Mouse (Mus musculus): Measurements from ENCODE around the gene Plvap.

The Plvap gene

GRCm38 (mm10) chr8:71464513-71465500 lies 46.7 kb downstream of the Plvap start, which contains the start of gene Mrpl34:
Mrpl34 (plus strand) TSS chr8:71464959.
- DNase-seq (ENCODE audit: low read depth), result peak; percentile 100

DNA sequence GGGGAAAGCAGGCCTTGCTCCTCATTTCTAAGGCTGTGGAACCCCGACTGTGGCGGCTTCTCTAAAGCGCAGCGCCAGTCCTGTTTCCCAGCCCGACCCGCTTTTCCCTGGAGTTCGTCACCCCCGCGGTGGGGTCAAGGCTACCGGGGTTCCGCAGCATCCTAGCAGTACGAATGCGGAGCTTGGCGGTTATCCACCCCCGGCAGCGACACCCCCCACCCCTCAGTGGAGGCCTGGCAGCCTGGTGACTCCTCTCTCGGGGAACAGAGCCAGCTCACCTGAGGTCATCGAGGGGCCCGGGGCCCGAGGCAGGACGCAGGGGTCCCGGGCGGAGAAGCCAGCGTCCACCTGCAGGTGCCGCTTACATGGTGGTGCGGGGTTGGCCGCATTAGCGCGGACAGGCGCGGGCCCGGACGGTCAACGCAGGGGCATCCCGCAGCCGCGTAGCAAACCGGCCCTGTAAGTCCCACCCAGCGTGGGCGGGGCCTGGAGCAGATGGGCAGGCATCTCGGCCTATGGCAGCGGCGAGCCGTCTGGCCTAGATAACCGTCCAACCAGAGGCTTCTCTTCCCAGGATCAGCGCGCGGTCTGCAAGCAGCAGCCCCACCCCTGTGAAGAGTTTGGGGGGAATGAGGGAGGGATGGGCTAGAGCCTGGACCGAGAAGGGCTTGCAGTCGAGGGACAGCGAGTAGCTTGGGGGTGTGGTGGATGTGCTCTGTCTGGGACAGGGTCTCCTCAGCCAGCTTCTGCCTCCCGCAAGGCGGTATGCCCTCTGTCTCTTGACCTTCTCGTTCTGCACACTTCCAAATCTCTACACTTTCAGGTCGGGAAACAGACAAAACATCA lies 48.1 kb downstream of the Plvap start, which contains the start of gene Abhd8:
Abhd8 (minus strand) TSS at position 468 of the 846 bp plus-strand sequence.
- DNase-seq (ENCODE audit: low read depth), result peak; percentile 88

- DNase-seq (ENCODE audit: low read depth), result no peak
These were observed 48.8 kb downstream of the Plvap start for GRCm38 (mm10) chr8:71462786-71463185.

GRCm38 (mm10) chr8:71462191-71462590 lies 49.4 kb downstream of the Plvap start:
- no peak for DNase-seq (ENCODE audit: low read depth)

DNA sequence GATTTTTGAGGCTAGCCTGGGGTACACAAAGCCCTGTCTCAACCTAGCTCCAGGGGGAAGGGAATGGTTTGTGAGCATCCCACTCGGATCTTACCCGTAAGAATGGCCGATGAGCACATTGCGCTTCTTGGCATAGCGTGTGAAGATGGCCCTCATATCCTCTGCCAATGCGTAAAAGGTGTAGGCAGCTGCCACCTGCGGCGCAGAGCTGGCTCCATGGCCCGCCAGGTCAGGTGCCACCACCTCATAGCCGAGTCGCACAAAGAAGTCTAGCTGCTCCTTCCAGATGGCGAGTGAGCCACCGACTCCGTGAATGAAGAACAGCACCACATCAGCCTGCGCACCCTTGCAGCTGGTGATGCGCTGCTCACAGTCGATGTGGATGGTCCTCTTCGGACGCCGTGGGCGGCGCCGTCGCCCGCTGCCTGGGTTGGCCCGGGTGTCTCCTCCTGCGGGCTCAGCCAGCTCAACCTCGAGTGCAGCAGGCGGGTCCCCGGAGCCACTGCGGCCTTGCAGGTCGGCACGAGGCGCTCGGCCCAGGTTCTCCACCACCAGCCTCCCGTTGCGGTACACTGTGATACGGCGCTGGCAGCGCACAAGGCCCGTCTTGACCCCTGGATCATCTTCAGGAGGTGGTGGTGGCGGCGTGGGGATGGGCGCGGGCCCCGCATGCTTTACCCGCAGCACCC lies 50.3 kb downstream of the Plvap start:
- no peak for DNase-seq (ENCODE audit: low read depth)

DNA sequence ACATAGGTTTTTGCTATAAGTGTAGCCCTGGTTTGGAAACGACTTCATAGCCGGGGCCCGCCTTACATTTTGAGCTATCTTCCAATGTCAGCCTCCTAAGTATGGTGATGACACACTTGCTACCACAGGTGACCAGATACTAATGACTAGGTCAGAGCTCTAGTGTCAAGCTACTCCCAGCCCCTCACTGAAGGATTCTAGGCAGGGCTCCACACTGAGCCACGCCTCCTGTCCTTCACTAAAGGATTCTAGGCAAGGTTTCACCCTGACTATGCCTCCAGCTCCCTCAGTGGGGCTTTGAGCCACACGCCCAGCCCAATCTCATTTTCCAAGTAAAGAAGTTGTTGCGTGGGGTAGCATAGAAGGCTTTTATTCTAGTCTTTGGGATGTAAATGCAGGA lies 50.8 kb downstream of the Plvap start:
- no peak for DNase-seq (ENCODE audit: low read depth)

DNA sequence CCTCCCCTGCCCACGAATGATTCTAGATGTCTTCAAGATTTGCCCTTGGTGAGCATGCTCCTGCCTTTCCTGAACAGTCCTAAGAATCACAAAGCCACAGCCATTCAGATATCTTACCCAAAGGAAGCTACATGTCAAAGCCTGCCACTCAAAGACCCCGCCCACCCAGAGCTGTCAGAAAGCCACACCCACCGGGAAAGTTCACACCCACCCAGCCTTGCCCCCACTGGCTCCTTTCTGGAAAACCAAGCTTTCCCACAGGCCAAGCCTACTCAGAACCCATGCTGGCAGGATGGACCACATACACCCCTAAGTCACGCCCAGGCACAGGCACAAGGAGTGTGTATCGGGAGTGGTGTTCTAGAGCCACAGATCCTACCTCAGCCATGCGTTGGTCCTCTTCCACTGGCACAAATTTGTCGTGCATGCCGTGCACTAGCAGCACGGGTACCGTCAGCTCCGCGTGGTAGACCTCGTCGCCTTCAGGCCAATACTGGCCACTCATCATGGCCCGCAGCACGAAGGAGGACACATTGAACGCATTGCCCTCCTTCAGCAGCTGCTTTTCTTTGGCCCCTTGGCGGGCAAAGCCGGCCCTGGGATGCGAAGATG lies 53.8 kb downstream of the Plvap start:
- DNase-seq (ENCODE audit: low read depth), result no peak

DNA sequence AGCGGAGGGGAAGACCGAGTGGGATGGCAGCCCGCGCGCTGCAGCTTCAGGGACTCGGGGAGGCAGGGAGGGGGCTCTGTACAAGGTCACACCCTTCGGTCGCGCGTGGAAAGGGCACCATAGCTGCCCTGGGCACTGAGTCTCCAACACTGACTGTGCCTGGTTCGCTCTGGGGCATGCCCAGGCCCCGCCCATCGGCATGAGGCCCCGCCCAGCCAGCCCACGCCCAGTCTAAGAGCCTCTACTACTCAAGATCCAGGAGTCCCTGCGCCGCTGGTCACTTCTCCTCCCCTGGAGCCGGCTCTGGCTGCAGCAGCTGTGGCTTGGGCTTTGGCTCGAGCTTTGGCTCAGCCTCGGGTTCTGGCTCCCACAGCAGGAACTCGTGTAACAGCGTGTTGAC lies 54.6 kb downstream of the Plvap start:
- DNase-seq (ENCODE audit: low read depth), result no peak

DNA sequence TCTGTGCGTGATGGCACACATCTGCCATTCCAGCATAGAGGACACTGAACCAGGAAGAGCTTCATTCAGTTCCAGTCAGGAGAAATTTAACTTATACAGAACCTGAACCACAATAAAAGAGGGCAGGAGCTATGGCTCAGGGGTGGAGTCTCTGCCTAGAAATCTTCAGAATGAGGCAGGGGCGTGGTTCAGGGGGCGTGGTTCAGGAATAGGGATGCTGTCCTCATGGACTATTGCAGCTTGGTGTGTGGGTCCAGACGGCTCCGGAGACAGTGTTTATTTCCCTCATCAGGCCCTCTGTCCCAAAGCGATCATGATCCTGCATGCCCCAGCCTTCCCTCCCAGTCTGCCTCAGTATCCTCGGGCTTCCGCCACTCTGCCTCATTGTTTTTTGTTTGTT lies 56.9 kb downstream of the Plvap start:
- DNase-seq (ENCODE audit: low read depth), result no peak

- DNase-seq (ENCODE audit: low read depth), result no peak
These were observed 58.9 kb downstream of the Plvap start for GRCm38 (mm10) chr8:71452669-71453068.

GRCm38 (mm10) chr8:71451777-71452176 lies 59.8 kb downstream of the Plvap start:
- no peak for DNase-seq (ENCODE audit: low read depth)

GRCm38 (mm10) chr8:71451337-71451736 lies 60.2 kb downstream of the Plvap start:
- DNase-seq (ENCODE audit: low read depth), result no peak

All from fibroblast of lung, adult 2 months (primary cell).